Mouse (Mus musculus) forebrain, embryonic 16.5 days (tissue): ENCODE measurements around the gene Gm3336. TPM values are rescaled to one million over a fixed set of nuclear protein-coding genes. Genes with fewer than 3 reads are reported as not detected.

Experiments used
- ATAC-seq: fragments of 200-750 bp; cut with Nextera tagmentation; 2 replicates; pipeline ENCODE4 v1.8.0; 2017; ENCODE audit warnings: mild to moderate bottlenecking, moderate library complexity
- H3K27ac ChIP-seq: fragments of 300-500 bp; sonication (generic); 2 replicates; pipeline ENCODE4 v1.5.1; 2014; ENCODE audit warnings: low read length, control low read depth
- H3K27me3 ChIP-seq: fragments of 300-500 bp; sonication (generic); replicated peaks from 2 replicates; pipeline ENCODE4 v1.6.1; 2014; ENCODE audit warnings: low read length; ENCODE audit not compliant: control insufficient read depth, insufficient read depth
- H3K36me3 ChIP-seq: fragments of 300-500 bp; sonication (generic); 2 replicates; pipeline ENCODE4 v1.6.1; 2014; ENCODE audit not compliant: control insufficient read depth, insufficient read depth
- H3K4me1 ChIP-seq: fragments of 300-500 bp; sonication (generic); replicated peaks from 2 replicates; pipeline ENCODE4 v1.6.1; 2014; ENCODE audit warnings: low read length; ENCODE audit not compliant: control insufficient read depth, insufficient read depth
- H3K4me2 ChIP-seq: fragments of 300-500 bp; sonication (generic); 2 replicates; pipeline ENCODE4 v1.6.1; 2014; ENCODE audit warnings: mild to moderate bottlenecking, low read length, control low read depth
- H3K4me3 ChIP-seq: fragments of 300-500 bp; sonication (generic); replicated peaks from 2 replicates; pipeline ENCODE4 v1.5.1; 2014; ENCODE audit warnings: mild to moderate bottlenecking, low read length, control low read depth
- H3K9ac ChIP-seq: fragments of 300-500 bp; sonication (generic); replicated peaks from 2 replicates; pipeline ENCODE4 v1.6.1; 2014; ENCODE audit warnings: low read depth, low read length, control low read depth
- H3K9me3 ChIP-seq: fragments of 300-500 bp; sonication (generic); 2 replicates; pipeline ENCODE4 v1.6.1; 2016; ENCODE audit warnings: low read length; ENCODE audit not compliant: control insufficient read depth
- WGBS: fragments of 180-500 bp; shearing (Covaris S2); extraction: QIAGEN DNeasy Blood & Tissue Kit; methylation state at CpG from one replicate; pipeline ENCODE4 v1.1.7; 2014; 5-methylcytosine and 5-hydroxymethylcytosine counted together
- polyA plus RNA-seq: library from polyadenylated mRNA; unstranded; fragments of >200 nt; fragmentation: Nextera tagmentation; extraction: Ambion mirVana; gene quantifications from 2 replicates; pipeline ENCODE4 v1.2.1, GENCODE M21; 2015

The Gm3336 gene
- polyA plus RNA-seq, 1 experiment from 2014 or later, result not detected

DNA sequence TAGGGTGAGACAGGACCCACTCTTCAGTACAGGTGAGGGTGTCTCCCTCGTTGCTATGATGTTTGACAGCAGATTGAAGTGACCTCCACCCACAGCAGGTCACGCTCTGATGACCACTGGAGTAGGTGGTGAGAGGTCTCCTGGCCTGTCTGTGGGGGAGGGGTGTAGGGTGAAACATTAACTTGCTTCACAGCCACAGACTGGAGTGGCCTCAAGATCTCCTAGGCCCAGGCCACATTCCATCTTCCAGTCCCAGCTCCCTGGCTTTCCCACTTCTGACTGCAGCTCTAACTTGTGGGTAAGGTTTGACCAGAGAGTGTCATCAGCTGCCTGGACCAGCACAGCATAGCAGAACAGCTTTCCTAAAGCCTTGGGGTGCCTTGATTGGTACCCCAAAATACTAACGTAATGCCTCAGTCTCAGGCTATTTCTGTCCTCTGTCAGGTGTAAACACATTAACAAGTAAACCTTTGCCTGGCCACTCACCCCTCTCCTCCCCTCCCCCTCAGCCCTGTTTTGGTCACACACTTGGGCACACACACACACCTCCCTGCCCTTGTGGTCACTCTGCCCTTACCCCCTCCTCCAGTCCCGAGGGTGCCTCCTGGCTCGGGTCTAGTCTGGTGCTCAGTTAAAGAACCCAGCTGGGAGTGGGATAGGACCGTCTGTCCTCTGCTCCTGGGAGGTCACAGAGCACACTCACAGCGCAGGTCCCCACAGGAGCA is 5.3 kb downstream of the Gm3336 start, which contains the start of gene Pde4c:
TSS of gene Pde4c (plus strand) at position 235 of the 725 bp plus-strand sequence.
- H3K36me3 ChIP-seq, result no peaks in the 10 kb centered on the region
- no peaks in the 10 kb centered on the region for H3K9me3 ChIP-seq
- no peak for ATAC-seq
- no peak within 1 kb of the TSS for H3K27ac ChIP-seq
- WGBS, result 71% methylated on average over 7 of the region's 7 CpGs
- H3K4me2 ChIP-seq, result no peak within 1 kb of the TSS
- no peaks in the 10 kb centered on the region for H3K4me1 ChIP-seq
- H3K9ac ChIP-seq, result no peak within 1 kb of the TSS
- H3K27me3 ChIP-seq, result peaks cover 4% of the 10 kb centered on the region
- no peak within 1 kb of the TSS for H3K4me3 ChIP-seq

DNA sequence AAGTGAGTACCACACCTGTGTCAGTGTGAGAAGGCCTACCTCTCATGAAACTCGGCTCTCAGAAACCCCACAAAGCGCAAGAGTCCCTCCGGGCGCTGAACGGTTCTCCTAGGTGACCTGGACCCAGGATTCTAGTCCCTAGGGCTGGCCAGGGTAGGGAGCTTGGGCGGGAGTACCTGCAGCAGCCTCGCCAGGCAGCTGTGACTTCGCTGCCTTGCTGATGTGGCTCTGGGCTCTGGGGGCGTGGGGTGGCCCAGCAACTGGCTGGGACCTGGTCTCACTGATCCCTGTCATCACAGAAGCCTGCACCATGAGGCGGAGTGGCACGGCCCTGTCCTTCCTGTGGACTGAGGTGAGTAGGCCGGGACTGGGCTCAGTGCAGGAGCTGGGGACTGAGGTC is 5.9 kb downstream of the Gm3336 start:
- H3K9ac ChIP-seq, result no peak overlapping the region
- H3K27me3 ChIP-seq, result peaks cover 9% of the 10 kb centered on the region
- no peaks in the 10 kb centered on the region for H3K36me3 ChIP-seq
- H3K27ac ChIP-seq, result no peak overlapping the region
- H3K4me2 ChIP-seq, result no peak overlapping the region
- H3K4me1 ChIP-seq, result no peaks in the 10 kb centered on the region
- ATAC-seq, result no peak
- no peaks in the 10 kb centered on the region for H3K9me3 ChIP-seq
- H3K4me3 ChIP-seq, result no peak overlapping the region
- WGBS, result 82% methylated on average over 12 of the region's 12 CpGs

DNA sequence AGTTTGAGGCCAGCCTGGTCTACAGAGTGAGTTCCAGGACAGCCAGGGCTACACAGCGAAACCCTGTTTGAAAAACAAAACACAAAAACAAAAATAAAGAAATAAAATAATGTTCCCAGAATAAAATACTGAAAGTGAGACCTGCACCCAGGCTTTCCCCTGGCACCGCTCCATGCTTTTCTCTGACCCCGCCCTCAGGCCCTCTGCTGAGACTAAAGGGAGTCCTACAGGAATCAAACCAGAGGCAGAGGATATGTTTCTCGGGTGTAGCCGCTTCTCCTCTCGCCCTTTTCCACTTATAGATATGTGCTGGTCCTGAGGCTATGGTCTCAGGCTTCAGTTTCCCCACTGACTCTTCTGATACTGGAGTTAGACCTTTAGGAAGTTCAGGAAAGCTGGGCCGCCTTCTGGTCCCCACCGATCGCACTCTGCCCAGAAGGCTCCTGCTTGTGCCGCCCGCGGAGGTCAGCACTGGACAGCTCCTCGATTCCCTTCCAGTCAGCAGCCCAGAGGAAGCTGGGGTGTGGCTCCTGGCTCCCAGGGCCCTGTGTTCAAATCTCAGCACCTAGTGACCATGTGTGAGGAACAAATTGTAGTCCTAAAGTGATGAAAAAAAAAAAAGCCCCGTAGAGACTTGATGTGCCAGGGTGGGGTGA is 7.6 kb downstream of the Gm3336 start:
- peaks cover 21% of the 10 kb centered on the region for H3K27me3 ChIP-seq
- H3K9me3 ChIP-seq, result no peaks in the 10 kb centered on the region
- no peak overlapping the region for H3K4me2 ChIP-seq
- WGBS, result 27% methylated on average over 14 of the region's 14 CpGs
- H3K36me3 ChIP-seq, result no peaks in the 10 kb centered on the region
- no peak overlapping the region for H3K4me3 ChIP-seq
- H3K4me1 ChIP-seq, result peaks cover 3% of the 10 kb centered on the region; the same call in 1 of the 2 replicates
- H3K9ac ChIP-seq, result no peak overlapping the region
- no peak for ATAC-seq
- H3K27ac ChIP-seq, result no peak overlapping the region

DNA sequence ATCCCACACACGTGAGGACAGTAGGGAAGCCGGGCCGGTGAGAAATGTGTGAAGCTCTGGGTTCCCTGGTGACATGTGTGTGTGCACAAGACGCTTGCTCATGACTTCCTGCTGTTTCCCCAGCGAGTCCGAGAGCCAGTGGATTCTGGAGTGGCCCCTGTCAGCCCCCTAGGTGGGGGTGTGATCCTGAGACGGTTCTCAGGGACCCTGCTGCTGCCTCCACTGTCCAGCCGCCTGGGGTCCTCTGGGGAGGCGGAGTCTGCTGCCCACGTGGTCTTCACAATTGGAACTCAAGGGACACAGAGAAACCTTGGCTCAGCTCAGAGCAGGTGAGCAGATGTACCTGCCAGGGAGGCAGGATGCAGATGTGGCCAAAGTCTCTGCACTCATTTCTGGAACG is 8.4 kb downstream of the Gm3336 start:
- Histone ChIP-seq H3K9me3 (no peaks in the 10 kb centered on the region), H3K9ac (no peak overlapping the region), H3K27me3 (peaks cover 21% of the 10 kb centered on the region), H3K4me3 (no peak overlapping the region), H3K27ac (no peak overlapping the region), H3K36me3 (no peaks in the 10 kb centered on the region), H3K4me1 (peaks cover 3% of the 10 kb centered on the region; the same call in 1 of the 2 replicates), H3K4me2 (no peak overlapping the region)
- 48% methylated on average over 11 of the region's 11 CpGs for WGBS
- no peak for ATAC-seq

DNA sequence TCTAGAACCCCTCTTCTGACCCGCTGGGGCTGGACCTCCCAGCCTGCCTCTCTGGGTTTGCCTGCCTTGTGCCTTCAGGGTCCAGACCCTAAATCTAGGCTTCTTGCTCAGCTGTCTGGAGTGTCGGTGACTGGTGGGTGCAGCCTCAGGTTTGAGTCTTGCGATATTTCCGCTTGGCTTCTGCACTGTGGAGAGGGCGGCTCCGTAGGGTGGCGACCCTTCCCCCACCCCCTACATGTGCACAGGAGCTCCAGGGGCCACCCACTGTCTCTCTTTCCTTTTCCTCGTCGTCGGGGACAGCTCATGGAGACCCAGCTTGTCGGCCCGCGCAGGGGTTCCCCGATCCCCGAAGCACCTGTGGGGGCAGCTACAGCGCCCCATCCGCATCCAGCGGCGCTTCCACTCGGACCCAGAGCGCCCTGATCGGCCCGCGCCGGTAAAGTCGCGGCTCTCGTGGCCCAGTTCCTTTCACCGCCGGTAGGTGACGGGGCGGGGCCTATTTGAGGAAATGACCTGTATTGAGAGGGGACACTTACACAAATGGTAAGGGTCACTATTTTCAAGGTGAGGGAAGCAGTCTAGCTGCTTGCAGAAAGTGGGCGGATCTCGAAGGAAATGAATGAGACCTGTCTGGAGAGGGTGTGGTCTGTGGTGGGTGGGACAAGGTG is 11.6 kb downstream of the Gm3336 start:
- Histone ChIP-seq H3K4me2 (peak overlapping the region; percentile 27; the same call in 1 of the 2 replicates), H3K9ac (no peak overlapping the region), H3K9me3 (no peaks in the 10 kb centered on the region), H3K27me3 (peaks cover 23% of the 10 kb centered on the region), H3K4me3 (no peak overlapping the region), H3K36me3 (no peaks in the 10 kb centered on the region), H3K27ac (no peak overlapping the region), H3K4me1 (peaks cover 3% of the 10 kb centered on the region; the same call in 1 of the 2 replicates)
- ATAC-seq, result no peak
- WGBS, result 5% methylated on average over 34 of the region's 34 CpGs

DNA sequence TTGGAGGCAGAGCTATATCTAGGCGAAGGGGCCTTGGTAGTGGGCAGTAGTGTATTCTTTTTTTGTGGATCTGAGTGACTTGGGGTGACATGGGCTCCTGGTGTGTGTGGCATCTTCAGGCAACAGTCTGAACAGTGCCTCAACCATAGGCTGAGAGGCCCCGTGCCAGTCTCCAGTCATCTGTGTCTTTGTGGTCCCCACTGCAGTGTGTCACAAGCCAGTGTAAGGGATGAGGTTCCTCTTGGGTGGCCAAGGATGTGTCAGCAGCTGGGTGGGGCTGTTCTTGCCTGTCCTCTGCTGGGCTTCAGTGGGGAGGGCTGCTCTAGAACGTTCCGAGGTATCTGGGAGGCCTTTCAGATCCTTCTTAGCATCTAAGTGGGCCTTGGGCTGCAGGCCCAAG is 12.6 kb downstream of the Gm3336 start:
- no peaks in the 10 kb centered on the region for H3K9me3 ChIP-seq
- no peaks in the 10 kb centered on the region for H3K36me3 ChIP-seq
- H3K27me3 ChIP-seq, result peaks cover 23% of the 10 kb centered on the region
- no peak for ATAC-seq
- H3K9ac ChIP-seq, result no peak overlapping the region
- no peak overlapping the region for H3K27ac ChIP-seq
- H3K4me1 ChIP-seq, result peaks cover 3% of the 10 kb centered on the region; the same call in 1 of the 2 replicates
- WGBS, result 86% methylated on average over 4 of the region's 4 CpGs
- H3K4me2 ChIP-seq, result no peak overlapping the region
- no peak overlapping the region for H3K4me3 ChIP-seq

DNA sequence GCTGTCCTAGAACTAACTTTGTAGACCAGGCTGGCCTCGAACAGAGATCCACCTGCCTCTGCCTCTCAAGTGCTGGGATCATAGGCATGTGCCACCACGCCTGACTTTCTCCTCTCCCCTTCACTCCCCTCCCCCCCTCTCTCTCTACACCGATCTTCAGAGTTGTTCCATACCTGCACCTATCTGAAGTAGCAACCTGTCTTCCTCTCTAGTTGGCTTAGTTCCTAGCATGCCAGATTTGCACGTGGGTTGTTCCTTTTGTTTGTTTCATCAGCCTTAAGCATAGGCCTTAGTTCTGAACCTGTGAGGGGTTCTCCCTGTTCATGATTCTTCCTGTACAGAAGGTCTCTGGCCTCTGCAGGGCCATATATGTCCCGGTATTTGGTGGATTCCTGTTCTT is 19.4 kb downstream of the Gm3336 start:
- WGBS, result 73% methylated on average over 5 of the region's 5 CpGs
- H3K36me3 ChIP-seq, result no peaks in the 10 kb centered on the region
- no peaks in the 10 kb centered on the region for H3K9me3 ChIP-seq
- H3K27me3 ChIP-seq, result peaks cover 24% of the 10 kb centered on the region
- H3K4me1 ChIP-seq, result no peaks in the 10 kb centered on the region
- H3K4me2 ChIP-seq, result no peak overlapping the region
- H3K27ac ChIP-seq, result no peak overlapping the region
- ATAC-seq, result no peak
- H3K4me3 ChIP-seq, result no peak overlapping the region
- H3K9ac ChIP-seq, result no peak overlapping the region

DNA sequence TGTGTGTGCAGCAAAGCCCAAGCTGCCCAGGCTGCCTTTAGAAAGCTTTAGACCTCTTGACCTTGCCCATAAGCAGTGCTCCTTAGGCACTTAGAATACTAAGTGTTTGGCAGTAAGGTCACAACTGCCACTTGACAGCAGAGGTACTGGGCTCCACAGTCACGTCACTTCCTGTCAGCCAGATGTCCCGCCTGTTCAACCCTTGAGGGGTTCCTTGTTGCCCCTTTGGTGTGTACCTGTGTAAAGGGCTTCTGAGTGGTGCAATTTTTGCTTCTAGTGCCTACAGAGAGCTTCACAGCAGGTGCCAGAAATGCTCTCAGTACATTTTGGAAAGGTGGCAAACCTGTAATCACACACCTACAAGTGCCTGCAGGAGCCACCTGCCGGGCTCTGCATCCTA is 19.9 kb downstream of the Gm3336 start:
- H3K9me3 ChIP-seq, result no peaks in the 10 kb centered on the region
- WGBS, result 79% methylated on average over 3 of the region's 3 CpGs
- ATAC-seq, result no peak

DNA sequence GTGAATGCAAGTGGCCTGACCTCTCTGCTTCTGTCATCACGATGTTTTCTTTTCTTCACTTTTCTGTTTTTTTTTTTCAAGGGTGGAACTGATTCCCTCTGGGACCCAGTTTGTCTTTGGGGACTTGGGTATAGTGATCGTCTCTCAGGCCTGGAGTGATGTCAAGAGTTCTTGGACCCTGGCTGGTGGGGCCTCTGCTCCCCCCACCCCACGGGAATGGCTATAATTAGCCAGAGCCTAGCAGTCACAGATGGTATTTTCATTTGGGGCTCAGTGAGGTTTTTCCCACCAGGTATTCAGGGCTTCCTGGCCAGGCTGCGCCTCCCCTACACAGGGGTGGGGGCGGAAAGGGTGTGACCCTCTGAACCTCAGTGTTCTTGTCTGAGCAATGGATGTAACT is 23.3 kb downstream of the Gm3336 start:
- no peaks in the 10 kb centered on the region; the same call in 1 of the 2 replicates for H3K9me3 ChIP-seq
- ATAC-seq, result no peak
- peaks cover 15% of the 10 kb centered on the region for H3K4me1 ChIP-seq
- H3K36me3 ChIP-seq, result no peaks in the 10 kb centered on the region
- H3K4me3 ChIP-seq, result no peak overlapping the region
- H3K9ac ChIP-seq, result no peak overlapping the region
- 56% methylated on average over 5 of the region's 5 CpGs for WGBS
- no peak overlapping the region for H3K4me2 ChIP-seq
- H3K27ac ChIP-seq, result no peak overlapping the region
- H3K27me3 ChIP-seq, result peaks cover 53% of the 10 kb centered on the region

More for the DNA sequence above, 19.9 kb downstream of the Gm3336 start:
- Histone ChIP-seq H3K27ac (no peak overlapping the region), H3K4me1 (peaks cover 4% of the 10 kb centered on the region), H3K27me3 (peaks cover 29% of the 10 kb centered on the region), H3K9ac (no peak overlapping the region), H3K4me3 (no peak overlapping the region), H3K36me3 (no peaks in the 10 kb centered on the region), H3K4me2 (no peak overlapping the region)
